Mouse (Mus musculus) erythroblast, embryonic 14.5 days (primary cell): ENCODE measurements around the gene Hao1.

Source experiments
- GATA1 ChIP-seq: IDR thresholded peaks from 2 replicates; pipeline ENCODE4 v1.6.1; 2012; ENCODE audit warnings: low read length, inconsistent platforms, mixed read lengths
- TAL1 ChIP-seq: IDR thresholded peaks from 3 replicates; pipeline ENCODE4 v1.6.1; 2012; ENCODE audit warnings: low read length, inconsistent platforms, mixed read lengths

GRCm38 (mm10) chr2:134554221-134554727 is at the start of gene Hao1:
- TF ChIP-seq TAL1 = no peak
- no peak for TF ChIP-seq GATA1
